Mouse (Mus musculus) neural tube, embryonic 10.5 days (tissue): ENCODE results near the gene Irs1.

Experiments
- DNase-seq: peaks from one replicate; pipeline ENCODE4 v3.0.0-alpha.2; 2017; ENCODE audit warnings: low spot score; ENCODE audit errors: extremely low spot score

The Irs1 gene

DNA sequence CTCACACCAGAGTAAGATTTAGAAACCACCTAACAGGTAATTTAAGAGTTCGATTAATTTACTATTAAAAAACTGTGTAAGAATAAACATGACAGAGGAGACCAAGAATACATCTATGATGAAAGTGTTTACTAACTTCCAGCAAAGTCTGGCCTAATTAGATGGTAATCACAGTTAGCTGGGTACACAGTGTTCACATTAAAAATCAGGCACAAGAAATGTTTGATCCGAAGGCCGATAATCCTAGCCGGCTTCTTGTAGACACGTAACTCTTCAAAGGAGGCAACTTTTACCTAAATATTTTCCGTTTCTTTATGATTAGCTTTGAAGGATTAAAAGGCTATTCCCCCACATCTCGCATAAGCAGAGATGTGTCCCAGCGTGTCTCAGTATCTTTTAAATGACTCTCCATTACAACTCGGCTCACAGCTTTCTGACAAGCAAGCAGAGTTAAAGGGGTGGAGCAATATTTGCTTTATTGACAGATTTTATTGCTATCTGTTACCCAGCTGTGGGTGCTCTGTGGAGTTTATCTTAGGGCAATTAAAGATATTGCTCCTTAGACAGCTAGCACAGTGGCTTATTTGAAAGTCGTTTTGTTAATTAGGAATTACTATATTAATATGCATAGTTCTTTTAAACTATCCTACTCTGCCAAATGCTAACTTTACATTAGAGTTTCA is 102.5 kb downstream of the Irs1 start:
- DNase-seq = no peak

DNA sequence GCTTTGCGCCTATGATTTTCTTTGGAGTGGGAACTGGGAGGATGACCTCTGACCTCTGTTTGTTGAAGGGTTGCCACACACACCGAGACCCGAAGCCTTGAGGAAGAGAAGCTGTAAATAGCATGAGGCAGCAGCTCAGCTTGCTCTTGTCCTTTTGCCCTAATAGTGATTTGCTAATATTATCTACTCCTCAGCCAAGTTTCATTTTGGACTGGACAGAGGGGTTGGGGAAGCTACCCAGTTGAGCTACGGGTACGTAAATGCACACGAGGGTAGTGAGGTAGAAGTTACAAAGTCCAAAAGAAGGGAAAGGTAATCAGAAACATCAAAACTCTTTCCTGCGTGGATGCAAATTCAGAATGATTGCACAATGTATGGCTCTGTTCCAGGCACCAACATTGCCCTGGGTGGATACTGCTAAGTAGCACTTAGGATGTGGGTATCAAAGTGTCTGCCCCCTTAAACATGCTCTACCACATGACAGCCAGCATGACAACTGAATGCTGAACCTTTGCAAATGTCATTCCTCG is 107.2 kb downstream of the Irs1 start:
- DNase-seq = no peak
